Mouse (Mus musculus) left cerebral cortex, postnatal 4 days (tissue): Measurements from ENCODE around the gene F5. TPM values are rescaled to one million over a fixed set of nuclear protein-coding genes. Genes with fewer than 3 reads are reported as not detected.

Experiments
- DNase-seq: peaks from one replicate; pipeline ENCODE4 v3.0.0-alpha.2; 2022
- intact Hi-C: fragments of 180-260 bp; cut with DNase I; formaldehyde crosslinking; loops from one replicate; pipeline ENCODE4 v1.15.1; 2025
- total RNA-seq, 2 experiments: library from RNA; stranded (reverse); gene quantifications; 2 replicates each; pipeline ENCODE4 v1.2.3; 2021

Gene F5
- under 1 TPM; 0.14 to 0.24 TPM for total RNA-seq

DNA sequence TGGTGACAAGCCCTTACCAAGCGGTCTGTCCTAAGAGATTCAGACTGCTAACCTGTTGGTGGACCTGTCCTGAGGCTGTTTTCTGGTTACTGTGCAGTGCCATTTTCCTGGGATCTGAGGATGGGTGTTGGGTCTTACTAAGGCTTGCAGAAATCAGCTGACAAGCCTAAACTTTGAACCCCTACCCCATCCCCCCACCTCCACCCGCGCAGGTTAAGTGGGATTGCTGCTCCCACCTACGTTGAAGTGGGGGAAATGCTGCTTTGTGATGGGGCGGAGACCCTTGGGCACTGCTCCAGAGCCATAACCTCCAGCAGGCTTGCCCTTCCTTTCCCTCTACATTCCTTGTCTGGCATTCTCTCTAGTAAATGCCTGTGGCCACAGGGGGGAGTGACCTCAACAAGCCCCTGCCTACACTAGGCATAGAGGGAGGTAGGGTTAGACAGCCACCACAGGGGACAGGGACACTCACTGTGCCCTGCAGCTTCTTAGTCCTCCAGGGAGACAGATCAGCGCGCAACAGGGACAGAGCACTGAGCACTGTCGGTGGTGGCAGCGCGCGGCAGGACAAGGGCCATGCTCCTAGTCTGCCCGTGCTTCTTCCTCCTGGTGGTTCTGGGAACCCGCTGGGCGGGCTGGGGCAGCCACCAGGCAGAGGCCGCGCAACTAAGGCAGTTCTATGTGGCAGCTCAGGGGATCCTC, at the start of gene F5:
Gene F5, plus strand, starts transcription at position 452 of the 702 bp plus-strand sequence.
- DNase-seq = no peak
- intact Hi-C loops = no loop called here

DNA sequence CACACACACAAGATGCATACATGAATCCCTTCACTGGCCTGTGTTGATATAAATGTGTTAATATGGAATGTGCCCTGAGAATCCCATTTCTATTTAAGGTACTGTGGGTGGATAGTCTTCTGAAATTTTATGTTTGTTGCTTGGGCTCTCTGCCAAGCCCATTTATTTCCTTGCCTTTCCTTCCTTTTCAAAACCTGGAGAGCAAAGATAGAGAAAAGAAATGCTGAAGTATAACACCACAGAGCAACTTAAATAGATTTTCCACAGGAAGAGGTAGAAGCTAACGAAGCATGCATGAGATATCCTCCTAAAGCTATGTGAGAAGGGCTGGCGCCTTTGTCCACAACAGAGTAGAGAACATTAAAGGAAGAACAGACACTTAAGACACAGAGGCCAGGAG, 41.9 kb upstream of the F5 start:
- intact Hi-C loops = no loop called here
- no peak for DNase-seq

DNA sequence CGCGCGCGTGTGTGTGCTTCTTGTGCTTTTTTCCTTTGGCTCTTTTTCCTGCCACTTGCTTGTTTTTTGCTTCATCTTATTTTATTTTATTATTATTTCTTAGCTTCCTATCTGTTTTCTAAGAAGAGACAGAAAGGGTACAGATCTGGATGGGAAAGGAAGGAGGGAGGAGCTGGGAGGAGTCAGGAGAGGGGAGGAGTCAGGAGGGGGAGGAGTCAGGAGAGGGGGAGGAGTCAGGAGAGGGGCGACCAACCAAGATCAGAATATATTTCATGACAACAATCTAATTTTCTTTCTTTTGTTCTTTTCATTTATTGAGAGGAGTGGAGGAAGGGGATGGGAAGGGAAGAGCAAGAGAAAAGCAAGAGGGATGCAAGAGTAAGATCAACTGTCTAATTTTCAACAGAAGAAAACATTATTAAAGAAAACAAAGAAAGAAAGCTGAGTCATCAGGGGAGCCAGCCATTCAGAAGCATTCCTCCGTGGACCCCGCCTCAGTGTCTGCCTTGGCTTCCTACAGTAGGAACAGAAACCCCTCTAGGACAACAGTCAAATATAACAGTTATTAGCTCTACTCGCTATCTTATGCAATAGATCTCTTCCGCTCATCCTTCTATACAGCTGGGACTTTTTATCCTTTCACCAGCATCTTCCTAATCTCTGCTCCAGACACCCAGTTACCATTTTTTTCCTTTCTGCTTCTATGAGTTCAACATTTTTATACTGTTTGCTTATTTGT, 40.9 kb upstream of the F5 start:
- intact Hi-C loops = no loop called here
- no peak for DNase-seq

DNA sequence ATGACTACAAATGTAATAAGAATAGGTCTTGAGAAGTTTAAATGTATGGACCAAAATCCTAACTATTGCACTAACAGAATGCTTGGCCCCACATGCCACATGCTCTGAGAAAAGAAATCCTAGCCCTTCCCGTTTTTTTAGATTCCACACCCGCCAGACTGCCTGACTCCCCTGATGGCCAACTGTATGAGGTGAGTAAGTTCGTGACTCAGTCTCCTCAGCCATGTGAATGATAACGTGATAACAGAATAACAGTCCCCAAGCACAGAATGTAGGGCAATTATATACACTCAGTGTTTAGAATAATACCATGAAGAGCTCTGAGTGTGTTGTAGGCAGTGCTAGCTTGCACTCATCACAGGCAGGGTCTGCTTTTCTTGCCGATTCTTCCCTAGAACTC, 37.4 kb upstream of the F5 start:
- no peak for DNase-seq
- intact Hi-C loops = no loop called here

DNA sequence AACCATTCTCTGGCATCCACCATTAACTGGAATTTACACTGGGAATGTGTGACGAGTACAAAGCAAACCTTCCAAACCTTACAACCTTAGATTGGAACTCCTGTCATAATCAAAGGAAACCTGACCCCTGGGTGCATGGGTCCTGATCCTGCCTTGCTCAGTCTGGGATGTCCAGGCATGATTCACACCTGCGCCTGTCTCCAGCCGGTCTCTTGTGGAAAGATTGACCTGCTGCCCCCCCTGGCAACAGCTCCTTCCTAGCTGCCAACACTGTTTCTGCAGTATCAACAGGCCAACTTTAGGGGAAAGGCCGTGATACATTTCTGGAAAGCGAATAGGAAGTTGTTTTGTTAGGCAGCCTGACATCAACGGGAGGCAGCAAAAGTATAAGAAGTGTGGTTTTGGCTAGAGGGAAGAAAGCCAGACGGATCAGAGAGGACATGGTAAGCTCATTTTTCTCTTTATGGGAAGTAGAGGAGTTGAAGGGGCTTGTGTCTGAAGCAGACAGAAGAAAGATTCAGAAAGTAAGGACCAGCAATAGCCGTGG, 36.6 kb upstream of the F5 start, which contains the start of gene Selp:
Gene Selp, plus strand, starts transcription at position 318 of the 547 bp plus-strand sequence.
- intact Hi-C loops = no loop called here
- no peak for DNase-seq

DNA sequence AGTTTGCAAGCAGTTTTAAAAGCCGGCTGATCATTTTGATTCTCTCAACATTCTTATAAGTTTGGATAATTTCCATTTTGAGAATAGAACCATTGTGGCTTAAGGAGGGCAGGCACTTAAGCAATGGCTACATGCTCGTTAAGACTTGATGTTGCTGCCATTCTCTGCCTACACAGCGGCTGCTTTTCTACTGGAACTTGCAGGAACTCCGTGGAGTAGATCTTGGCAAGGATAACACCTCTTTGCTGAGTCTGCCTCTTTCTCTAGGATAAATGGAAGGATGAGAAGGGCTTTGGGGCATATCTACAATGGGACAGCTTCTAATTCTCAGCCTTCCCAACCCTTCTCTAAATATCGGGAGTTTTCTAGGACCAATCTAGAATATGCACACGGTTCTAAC, 36.0 kb upstream of the F5 start:
- no peak for DNase-seq
- intact Hi-C loops = no loop called here

DNA sequence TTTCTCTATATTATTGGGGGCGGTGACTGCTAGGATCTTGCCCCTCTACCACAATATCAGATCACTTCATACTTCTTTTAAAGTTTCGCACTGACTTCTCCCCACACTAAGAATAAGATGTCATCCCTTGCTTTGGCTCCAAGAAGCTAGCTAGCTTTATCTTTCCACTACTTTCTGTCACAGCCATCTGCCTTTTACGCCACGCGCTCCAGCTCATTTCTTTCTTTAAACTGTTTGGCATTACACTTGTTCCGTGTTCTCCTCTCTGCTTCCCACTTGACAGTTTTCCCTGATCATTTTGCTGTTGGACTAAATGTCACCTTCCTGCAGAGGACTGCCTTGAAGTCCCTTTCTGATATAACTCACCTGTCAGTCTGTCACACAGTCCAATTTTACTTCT, 33.8 kb upstream of the F5 start:
- intact Hi-C loops = no loop called here
- no peak for DNase-seq

DNA sequence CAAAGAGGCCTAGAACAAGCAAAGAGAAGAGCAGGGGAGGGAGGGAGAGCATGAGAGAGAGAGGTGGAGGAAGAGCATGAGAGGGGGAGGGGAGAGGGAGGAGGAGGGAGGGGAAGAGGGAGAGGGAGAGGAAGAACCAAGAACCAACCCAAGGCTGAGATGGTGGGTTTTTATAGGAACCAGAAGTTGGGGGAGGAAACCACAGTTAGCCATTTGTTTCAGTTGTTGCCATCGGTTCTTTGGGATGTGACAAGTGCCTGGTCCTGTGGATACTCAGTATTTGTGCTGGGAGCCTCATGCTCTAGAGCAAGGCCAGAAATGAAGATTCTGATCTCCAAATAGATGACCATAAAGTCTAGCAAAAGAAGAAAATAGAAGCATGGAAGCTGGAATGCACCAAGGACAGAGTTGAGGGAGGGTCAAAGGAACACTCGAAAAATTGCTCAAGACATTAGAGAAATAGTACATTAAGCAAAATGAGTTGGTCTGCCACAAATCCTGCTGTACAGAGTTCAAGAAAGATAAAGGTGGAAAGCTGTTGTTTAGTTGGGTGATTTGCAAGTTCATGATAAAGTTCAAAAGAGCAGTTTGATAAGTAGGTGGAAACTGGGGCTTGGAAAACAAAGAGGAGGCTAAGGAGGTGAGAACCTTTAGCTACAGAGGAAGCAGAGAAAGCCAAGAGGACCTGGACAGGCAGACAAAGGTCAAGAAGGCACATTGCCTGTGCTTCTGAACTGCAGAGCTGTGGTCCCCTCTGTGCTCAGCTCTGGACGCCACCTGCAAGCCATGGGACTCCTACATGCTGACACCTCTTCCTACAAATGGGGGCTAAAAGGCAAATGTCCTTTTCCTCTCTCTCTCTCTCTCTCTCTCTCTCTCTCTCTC, 31.5 kb upstream of the F5 start:
- no peak for DNase-seq
- intact Hi-C loops = no loop called here

DNA sequence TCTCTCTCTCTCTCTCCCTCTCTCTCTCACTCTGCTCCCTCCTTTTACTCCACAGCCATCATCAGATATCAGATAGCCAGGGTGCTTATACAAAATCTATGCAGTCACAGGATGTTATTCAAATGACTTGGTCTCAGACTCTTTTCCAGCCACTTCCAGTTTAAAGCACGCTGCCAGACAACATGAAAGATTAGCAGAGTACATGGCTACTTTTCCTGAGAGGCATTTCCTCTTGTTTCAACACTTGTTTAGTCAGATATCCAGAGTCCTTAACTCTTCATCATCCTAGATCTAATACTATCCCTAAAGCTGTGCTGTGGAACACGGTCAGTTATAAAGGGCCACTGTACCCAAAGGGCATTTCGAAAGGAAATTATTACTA, 30.9 kb upstream of the F5 start:
- DNase-seq = no peak
- intact Hi-C loops = no loop called here

DNA sequence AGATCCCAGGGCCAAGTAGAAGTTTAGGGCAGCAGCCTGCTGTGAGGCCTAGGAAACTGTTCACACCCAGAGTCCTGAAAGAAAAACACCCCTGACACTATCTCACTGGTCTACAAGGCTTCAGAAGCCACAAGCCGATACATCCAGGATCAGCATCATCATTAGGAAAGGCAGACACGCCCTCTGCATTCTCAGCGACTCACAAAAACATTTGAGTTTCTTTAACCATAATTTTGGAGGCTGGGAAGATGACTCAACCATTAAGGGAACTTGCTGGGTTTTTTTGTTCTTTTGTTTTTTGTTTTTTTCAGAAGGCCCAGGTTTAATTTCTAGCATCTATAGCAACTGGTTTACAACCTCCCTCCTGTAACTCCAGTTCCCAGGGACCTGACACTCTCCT, 27.8 kb upstream of the F5 start:
- no peak for DNase-seq
- intact Hi-C loops = no loop called here

DNA sequence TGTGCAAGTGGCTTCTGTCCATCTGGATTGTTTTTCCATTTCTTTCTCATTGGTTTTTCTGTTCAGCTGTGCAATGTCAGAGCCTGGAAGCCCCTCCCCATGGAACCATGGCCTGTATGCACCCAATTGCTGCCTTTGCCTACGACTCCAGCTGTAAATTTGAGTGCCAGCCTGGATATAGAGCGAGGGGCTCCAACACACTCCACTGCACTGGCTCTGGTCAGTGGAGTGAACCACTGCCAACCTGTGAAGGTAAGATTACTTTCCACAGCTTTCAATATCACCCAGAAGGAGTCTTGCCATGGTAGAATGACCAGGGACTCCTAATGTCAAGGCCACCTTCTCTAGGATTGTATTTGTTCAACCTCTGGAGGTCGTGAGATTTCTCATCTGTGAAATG, 21.6 kb upstream of the F5 start:
- intact Hi-C loops = loop anchor here (10.0 kb wide), 1 partner anchor 125 kb away; no protein-coding TSS in a partner anchor
- no peak for DNase-seq

DNA sequence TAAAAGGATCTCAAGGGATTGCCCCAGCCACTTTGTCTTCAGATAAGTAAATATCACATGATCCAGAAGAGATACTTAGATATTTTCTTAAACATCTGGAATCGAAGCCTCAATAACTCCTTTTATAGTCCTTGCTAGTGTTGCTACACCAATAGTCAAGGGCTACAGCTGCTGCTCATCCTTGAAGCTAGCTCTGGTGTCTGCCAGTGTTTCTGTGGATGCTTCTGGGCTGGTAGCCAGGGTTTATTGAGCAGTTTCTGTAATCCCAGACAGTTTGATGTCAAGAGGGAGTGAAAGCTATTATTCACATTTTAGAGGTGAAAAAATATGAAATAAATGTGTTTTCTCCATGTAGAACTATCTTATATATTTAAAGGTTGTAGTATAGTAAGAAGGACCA, 19.0 kb upstream of the F5 start:
- intact Hi-C loops = loop anchor here (10.0 kb wide), 1 partner anchor 128 kb away; no protein-coding TSS in a partner anchor
- DNase-seq = no peak

DNA sequence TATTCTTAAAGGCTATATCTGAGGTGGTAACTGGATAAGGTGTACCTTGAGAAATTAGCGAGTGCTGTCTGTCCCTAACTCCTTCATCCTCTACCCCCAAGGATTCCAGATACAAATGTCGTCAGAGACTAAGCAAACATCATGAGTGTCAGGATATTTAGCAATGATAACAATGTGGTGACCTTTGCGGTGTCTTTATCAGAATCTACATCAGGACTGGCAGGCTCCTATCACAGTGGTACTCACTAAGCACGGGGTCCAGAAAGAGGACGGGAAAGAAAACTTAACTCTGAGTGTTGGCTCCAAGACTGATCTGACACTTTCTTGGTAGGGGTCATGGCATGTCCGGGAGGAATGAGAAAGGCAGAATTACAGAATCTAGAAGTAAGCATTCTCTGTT, 17.5 kb upstream of the F5 start:
- intact Hi-C loops = loop anchor here (10.0 kb wide), 1 partner anchor 129 kb away; no protein-coding TSS in a partner anchor
- DNase-seq = no peak

DNA sequence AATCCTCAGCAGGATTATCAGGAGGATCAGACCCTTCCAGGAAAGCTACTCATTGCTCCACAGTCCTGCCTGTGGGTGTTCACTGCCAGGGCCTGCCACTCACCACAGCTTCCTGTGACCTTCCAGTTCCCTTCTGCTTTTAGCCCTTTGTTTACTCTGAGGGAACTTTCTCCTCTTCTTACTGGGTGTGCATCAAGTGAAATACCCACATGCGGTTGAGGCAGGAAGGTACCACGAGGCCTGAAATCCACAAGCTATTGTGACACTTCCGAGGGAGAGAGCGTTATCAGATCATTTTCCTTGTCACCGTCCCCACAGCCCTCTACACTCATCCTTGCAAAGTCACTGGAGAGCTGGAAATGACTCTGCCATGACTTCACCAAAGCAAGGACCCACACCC, 16.3 kb upstream of the F5 start:
- no peak for DNase-seq
- intact Hi-C loops = loop anchor here (10.0 kb wide), 1 partner anchor 131 kb away; no protein-coding TSS in a partner anchor

DNA sequence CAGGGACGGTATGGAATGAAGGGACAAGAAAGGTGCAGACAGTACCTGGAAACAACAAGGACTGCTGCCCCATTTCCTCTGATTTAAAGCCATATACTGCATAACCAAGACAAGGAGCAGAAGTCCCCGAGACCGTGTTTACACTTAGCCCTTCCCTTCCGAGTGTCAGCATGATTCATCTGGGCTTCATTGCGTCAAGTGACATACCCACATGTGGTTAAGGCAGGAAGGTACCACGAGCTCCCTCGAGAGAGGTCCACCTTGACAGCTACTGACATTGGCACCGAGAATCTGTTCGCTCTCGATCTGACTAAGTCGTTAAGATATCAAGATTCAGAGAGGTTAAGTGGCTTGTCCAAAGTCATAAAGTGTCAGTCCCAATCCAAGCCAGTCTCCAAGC, 15.7 kb upstream of the F5 start:
- DNase-seq = no peak
- intact Hi-C loops = loop anchor here (10.0 kb wide), 1 partner anchor 131 kb away; no protein-coding TSS in a partner anchor

DNA sequence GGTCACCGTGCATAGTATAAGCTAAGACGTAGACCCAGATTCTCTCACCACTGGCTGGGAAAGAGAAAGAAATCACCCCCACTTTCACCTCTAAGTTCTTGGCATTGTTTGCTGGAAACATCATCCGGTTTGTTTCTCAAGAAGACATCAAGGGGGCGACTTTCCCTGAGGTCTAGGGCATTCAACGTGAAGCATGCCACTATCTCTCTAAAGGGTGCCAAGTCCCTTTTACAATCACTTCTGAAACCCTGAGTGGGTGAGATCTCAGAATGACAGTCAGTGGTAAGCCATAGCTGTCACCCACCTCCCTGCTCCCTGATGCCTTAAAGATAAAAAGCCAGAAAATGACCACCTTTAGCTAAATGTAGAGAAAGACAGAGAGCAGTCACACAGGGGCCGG, 15.0 kb upstream of the F5 start:
- no peak for DNase-seq
- intact Hi-C loops = loop anchor here (10.0 kb wide), 1 partner anchor 132 kb away; no protein-coding TSS in a partner anchor

DNA sequence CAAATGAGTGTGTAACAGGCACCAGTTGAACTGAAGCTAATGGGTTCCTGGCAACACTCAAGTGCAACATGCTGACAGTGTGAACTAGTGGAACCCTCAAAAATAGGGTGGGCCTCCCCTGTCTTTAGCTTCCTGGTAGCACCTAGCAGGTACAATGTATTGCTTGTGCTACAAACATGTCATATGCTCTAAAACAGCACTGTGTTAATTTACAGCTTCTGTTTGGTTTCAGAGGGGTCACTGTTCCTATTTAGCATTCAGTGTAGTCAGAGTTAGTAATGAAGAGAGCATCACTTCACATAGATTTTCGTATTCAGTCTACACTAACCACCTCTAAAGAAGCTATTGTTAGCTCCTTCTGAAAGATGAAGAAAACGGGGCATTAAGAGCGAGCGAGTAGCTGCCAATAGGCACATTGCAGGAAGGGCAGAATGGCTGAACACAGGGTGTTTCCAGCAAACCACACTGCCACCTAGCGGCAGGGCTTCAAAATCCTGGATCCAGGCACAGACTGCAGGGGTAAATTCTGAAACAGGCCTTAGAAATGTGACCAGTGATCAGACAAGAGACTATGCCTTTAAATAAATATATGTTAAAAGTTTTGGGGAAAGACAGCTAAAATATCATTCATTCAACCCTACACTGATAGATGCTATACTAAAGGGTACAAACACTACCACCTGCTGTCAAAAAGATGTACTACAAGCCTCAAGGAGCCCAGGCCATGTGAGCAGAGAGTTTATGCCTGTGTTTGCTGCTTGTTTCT, 13.1 kb upstream of the F5 start:
- intact Hi-C loops = loop anchor here (10.0 kb wide), 1 partner anchor 134 kb away; no protein-coding TSS in a partner anchor

DNA sequence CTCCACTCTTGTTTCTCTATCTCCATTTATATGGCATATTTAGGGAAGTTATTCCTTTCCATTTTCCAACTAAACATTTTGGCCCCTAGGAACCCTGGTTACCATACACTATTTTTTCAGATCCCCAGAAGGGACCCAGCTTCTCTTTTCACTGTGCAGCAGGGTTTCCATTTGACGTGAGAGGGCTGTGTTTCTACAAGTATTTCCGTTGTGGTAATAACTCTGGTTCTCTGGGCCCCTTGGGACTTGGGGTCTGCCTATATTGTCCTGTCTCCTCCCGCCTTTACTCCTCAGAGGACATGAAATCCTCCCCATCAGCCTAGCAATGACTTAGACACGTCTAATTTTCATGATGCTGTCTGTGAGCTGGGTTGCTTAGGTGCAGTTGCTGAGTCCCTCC, 12.2 kb upstream of the F5 start:
- DNase-seq = no peak
- intact Hi-C loops = loop anchor here (10.0 kb wide), 1 partner anchor 135 kb away; no protein-coding TSS in a partner anchor

More for the DNA sequence above, 13.1 kb upstream of the F5 start:
- peak; percentile 78 for DNase-seq

DNA sequence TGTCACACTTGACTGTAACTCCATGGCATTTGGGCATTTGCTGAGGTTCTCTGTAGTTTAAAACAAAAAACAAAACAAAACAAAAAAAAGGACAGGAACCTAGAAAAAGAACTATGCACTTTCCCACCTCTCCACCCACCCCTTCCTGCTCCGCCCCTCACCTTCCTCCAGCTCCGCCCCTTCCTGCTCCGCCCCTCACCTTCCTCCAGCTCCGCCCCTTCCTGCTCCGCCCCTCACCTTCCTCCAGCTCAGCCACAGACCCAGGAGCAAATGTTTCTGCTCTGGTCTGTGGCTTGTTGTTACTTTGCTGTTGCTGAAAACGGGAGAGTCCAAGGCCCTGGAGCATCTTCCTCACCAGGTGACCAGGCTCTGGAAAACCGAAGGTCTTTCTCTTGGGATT, 2.6 kb upstream of the F5 start:
- no peak for DNase-seq
- intact Hi-C loops = no loop called here

DNA sequence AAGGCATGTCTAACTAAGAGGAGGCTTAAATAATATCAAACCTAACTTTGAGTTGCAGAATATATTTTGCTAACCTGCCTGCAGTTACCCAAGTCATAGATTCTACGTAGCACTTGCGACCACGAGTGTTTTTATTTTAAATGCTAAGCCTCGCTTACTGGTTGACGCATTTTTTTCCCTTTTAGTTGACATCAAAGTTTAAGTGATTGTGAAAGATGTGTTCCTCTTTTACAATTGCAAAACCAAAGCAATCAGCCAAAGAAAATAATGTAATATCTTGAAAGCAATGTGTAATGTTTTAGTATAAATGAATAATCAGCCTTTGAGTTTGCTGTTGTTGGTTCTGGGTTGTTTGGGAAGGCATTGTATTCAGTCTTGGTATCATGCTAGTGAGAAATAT, 1.2 kb downstream of the F5 start:
- intact Hi-C loops = no loop called here
- DNase-seq = no peak
